Mouse (Mus musculus) subcutaneous adipose tissue, adult 2 months (tissue): ENCODE data around the gene Glt6d1. TPM values are rescaled to one million over a fixed set of nuclear protein-coding genes. Genes with fewer than 3 reads are reported as not detected.

ENCODE experiments used
- polyA plus RNA-seq: library from polyadenylated mRNA; depleted of rRNA; stranded (reverse); fragments of >200 nt; gene quantifications from 2 replicates; pipeline ENCODE4 v1.2.3, GENCODE M21; 2012; ENCODE audit warnings: low replicate concordance; rRNA removed

Gene Glt6d1
- polyA plus RNA-seq: not detected in 2 replicates

DNA sequence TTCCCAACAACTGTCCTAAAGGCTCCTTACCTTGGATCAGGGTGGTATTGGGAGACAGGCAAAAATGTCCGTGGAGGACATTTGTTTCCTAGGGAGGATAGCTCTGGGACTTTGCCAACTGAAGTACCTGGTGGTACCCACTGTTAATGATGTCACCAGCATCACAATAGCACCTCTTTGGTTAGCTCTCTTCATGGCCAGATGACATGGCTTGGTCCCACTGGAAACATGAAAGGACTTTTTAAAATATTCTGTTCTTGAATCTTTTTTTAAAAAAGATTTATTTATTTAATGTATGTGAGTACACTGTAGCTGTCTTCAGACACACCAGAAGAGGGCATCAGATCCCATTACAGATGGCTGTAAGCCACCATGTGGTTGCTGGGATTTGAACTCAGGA is at the start of gene Glt6d1:
Glt6d1 (minus strand) TSS at position 101 of the 400 bp plus-strand sequence.

DNA sequence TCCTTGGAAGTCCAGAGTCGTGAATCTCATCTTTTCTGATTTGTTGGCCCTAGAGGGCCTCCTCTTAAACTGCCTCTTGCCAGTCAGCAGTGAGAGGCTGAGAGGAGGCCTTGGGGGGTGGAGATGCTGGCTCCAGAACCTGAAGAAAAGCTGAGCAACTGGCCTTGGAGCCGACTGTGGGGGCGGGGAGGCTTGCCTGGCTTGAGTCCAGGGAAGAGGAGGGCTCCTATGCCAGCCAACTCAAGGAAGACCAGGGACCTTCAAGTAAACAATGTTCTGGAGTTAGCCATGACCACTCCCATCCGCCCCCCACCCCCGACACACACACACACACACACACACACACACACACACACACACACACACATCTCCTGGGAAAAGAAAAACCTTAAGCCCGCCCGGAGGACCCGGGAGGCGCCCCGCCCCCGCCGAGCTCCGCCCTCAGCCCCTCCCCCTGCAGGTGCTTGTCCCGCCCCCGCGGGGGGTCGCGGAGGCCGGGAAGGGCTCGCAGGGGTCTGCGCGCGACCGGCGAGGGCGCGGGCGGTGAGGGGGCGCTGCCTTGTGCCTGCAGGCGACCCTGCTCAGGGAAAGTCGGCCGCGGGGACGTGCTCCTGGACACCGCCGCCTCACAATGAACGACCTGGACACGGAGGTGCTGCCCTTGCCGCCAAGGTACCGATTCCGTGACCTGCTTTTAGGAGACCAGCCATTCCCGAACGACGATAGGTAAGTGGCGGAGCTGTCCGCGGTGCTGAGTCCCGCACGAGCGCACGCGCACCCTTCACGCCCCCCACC is 47.9 kb upstream of the Glt6d1 start, which contains the start of gene Kcnt1:
Kcnt1 (plus strand) TSS at position 398 of the 795 bp plus-strand sequence.

DNA sequence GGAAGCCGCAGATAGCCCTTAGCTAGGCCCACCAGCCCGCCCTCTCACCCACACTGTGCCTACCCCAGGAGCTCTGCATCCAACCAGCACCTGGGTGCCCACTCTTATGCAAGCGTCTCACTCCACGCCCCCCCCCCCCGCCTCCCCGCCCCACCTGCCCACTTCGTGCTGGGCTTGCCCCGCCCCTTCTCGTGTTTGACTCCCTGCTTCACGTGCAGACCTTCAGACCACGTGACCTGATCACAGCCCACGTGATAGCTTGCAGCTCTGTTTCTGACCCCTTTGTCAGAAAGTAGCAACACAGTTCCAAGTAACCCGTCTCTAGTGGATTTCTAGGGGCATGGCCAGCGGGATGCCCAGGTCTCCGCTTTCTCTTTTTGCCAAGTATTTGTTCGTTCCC is 31.6 kb upstream of the Glt6d1 start, which contains the start of gene Sohlh1:
Sohlh1 (minus strand) TSS at position 23 of the 400 bp plus-strand sequence.

DNA sequence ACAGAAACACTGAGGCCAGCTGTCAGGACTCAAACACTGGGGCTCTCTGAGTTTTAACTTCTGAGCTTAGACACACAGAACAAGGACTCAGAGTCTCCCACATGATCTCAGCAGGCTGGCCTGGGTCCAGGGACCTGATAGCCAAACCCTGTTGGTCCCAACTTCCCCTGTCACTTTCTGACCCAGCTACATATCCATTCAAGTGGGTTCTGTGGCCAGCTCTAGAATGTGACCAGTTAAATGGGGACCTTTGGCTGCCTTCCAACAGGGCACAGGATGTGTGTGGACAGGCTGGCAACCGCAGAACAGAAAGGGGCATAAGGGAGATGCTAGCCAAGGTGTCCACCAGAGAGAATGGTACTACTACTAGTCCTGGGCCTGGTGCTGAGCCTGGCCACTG is 7.2 kb upstream of the Glt6d1 start, which contains the start of gene Lcn9:
Lcn9 (plus strand) TSS at position 348 of the 400 bp plus-strand sequence.

DNA sequence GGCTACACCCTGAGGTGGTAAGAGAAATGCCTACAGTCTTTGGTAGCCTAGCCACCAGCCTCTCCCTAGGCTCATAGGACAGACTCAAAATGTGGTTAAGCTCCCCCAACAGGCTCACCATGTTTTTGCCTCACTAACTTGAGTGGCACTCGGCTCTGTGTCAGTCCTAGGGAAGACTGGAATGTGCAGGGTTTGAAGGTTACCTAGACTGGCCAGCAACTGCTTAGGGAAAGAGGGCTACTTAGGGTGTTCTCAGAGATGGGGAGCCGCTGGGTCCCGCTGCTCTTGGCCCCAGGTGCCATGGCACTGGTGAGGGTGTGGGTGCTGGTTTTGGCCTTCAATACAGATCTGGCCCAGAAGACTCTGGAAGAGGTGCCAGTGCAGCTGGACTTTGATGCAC is 33.7 kb downstream of the Glt6d1 start, which contains the start of gene Gm13539:
Gm13539 (plus strand) TSS at position 301 of the 400 bp plus-strand sequence.

DNA sequence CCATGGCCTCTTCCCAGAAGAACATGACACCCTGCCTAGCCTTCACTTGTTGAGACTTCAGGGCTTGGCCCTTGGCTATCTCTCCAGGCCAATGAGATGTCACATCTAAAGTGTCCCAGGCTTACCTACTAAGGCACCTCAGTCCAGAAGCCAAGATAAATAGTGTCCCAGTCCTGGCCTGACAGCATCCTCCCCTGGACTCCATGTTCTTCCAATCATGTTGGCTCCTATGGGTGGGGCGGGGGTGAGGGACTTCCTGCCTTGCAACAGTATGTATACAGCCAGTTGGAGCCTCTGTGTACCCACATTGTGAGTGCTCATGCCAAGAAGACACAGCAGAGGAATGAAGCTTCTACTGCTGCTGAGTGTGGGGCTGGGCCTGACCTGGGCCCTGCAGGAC is 38.9 kb downstream of the Glt6d1 start, which contains the start of gene Lcn11:
Lcn11 (plus strand) TSS at position 301 of the 400 bp plus-strand sequence.

DNA sequence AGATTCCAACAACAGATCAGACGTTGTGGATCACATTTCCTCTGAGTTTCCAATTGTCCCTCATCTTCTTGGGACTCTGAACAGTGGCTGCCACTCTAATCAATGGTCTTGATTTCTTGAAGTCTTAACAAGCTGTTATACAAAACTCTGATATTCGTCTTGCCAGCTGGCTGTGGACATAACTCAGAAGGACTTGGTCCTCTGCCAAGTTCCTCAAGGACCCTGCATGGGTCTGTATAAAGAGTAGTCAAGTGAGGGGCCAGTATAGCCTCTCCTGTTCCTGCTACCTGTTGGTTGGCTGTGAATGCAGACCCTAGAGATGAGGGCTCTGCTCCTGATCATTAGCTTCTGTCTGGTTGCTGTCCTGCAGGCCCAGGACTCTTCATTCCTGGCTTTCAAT is 50.4 kb downstream of the Glt6d1 start, which contains the start of gene Lcn3:
Lcn3 (plus strand) TSS at position 301 of the 400 bp plus-strand sequence.

Other genes starting within 250 kb of the Glt6d1 start
- 1.8 and 5.5 TPM in 2 replicates for gene Mamdc4, start 241.0 kb downstream of the Glt6d1 start, polyA plus RNA-seq
- 48.6 and 87.4 TPM in 2 replicates for gene Phpt1, start 240.6 kb downstream of the Glt6d1 start, polyA plus RNA-seq
- gene Ajm1, start 234.1 kb downstream of the Glt6d1 start, polyA plus RNA-seq: 0.37 and 2.6 TPM in 2 replicates
- gene Rabl6, start 207.3 kb downstream of the Glt6d1 start, polyA plus RNA-seq: 52.3 and 88.3 TPM in 2 replicates
- not detected in 2 replicates for gene Ccdc183, start 198.2 kb downstream of the Glt6d1 start, polyA plus RNA-seq
- 31.8 and 53.1 TPM in 2 replicates for gene Tmem141, start 193.8 kb downstream of the Glt6d1 start, polyA plus RNA-seq
- gene Fcna, start 187.8 kb downstream of the Glt6d1 start, polyA plus RNA-seq: 16.8 and 21.3 TPM in 2 replicates
- gene Lcn8, start 162.7 kb downstream of the Glt6d1 start, polyA plus RNA-seq: 0.64 and 5.5 TPM in 2 replicates
- 0.52 and 3.7 TPM in 2 replicates for gene Lcn5, start 157.9 kb downstream of the Glt6d1 start, polyA plus RNA-seq
- 0.78 TPM in 1 of 2 replicates, not detected in the other for gene Lcn6, start 139.1 kb downstream of the Glt6d1 start, polyA plus RNA-seq
- gene Lcn10, start 133.1 kb downstream of the Glt6d1 start, polyA plus RNA-seq: 0.24 and 0.62 TPM in 2 replicates
- not detected in 2 replicates for gene Obp2a, start 115.8 kb downstream of the Glt6d1 start, polyA plus RNA-seq
- gene Bmyc, start 109.1 kb downstream of the Glt6d1 start, polyA plus RNA-seq: 48.0 and 66.2 TPM in 2 replicates
- not detected in 2 replicates for gene Obp2b, start 78.8 kb downstream of the Glt6d1 start, polyA plus RNA-seq
- not detected in 2 replicates for gene Lcn3, start 50.3 kb downstream of the Glt6d1 start, polyA plus RNA-seq
- gene Lcn11, start 38.8 kb downstream of the Glt6d1 start, polyA plus RNA-seq: not detected in 2 replicates
- gene Gm13539, start 33.6 kb downstream of the Glt6d1 start, polyA plus RNA-seq: not detected in 2 replicates
- 0.44 and 2.1 TPM in 2 replicates for gene Lcn9, start 7.3 kb upstream of the Glt6d1 start, polyA plus RNA-seq
- not detected in 2 replicates for gene Sohlh1, start 31.4 kb upstream of the Glt6d1 start, polyA plus RNA-seq
- 1.5 and 1.7 TPM in 2 replicates for gene Kcnt1, start 47.9 kb upstream of the Glt6d1 start, polyA plus RNA-seq
- 7.2 and 22.4 TPM in 2 replicates for gene Camsap1, start 167.4 kb upstream of the Glt6d1 start, polyA plus RNA-seq
- 69.7 and 73.3 TPM in 2 replicates for gene Ubac1, start 205.9 kb upstream of the Glt6d1 start, polyA plus RNA-seq